Mouse (Mus musculus) midbrain, embryonic 16.5 days (tissue): ENCODE measurements around the gene Tulp2. TPM values are rescaled to one million over a fixed set of nuclear protein-coding genes. Genes with fewer than 3 reads are reported as not detected.

ENCODE experiments used
- ATAC-seq: fragments of 200-750 bp; cut with Nextera tagmentation; 2 replicates; pipeline ENCODE4 v1.8.0; 2017; ENCODE audit warnings: moderate TSS enrichment
- H3K27ac ChIP-seq: fragments of 300-500 bp; sonication (generic); 2 replicates; pipeline ENCODE4 v1.5.1; 2014; ENCODE audit warnings: mild to moderate bottlenecking, low read length, mixed read lengths
- H3K27me3 ChIP-seq: fragments of 300-500 bp; sonication (generic); 2 replicates; pipeline ENCODE4 v1.6.1; 2014; ENCODE audit warnings: low read depth, low read length, mixed read lengths; ENCODE audit not compliant: control insufficient read depth, insufficient read depth
- H3K36me3 ChIP-seq: fragments of 300-500 bp; sonication (generic); 2 replicates; pipeline ENCODE4 v1.6.1; 2014; ENCODE audit warnings: mild to moderate bottlenecking, low read length, moderate library complexity, mixed read lengths; ENCODE audit not compliant: control insufficient read depth, insufficient read depth
- H3K4me1 ChIP-seq: fragments of 300-500 bp; sonication (generic); 2 replicates; pipeline ENCODE4 v1.6.1; 2014; ENCODE audit warnings: mild to moderate bottlenecking, low read length, mixed read lengths; ENCODE audit not compliant: control insufficient read depth, insufficient read depth
- H3K4me2 ChIP-seq: fragments of 300-500 bp; sonication (generic); 2 replicates; pipeline ENCODE4 v1.6.1; 2014; ENCODE audit warnings: mild to moderate bottlenecking, low read length, mixed read lengths
- H3K4me3 ChIP-seq: fragments of 300-500 bp; sonication (generic); 2 replicates; pipeline ENCODE4 v1.5.1; 2014; ENCODE audit warnings: low read depth, mild to moderate bottlenecking, low read length, moderate library complexity, mixed read lengths
- H3K9ac ChIP-seq: fragments of 300-500 bp; sonication (generic); 2 replicates; pipeline ENCODE4 v1.6.1; 2014; ENCODE audit warnings: low read depth, low read length, mixed read lengths
- H3K9me3 ChIP-seq: fragments of 300-500 bp; sonication (generic); replicated peaks from 2 replicates; pipeline ENCODE4 v1.6.1; 2014; ENCODE audit warnings: mild to moderate bottlenecking, low read length, mixed read lengths; ENCODE audit not compliant: control insufficient read depth, poor library complexity, severe bottlenecking
- WGBS: fragments of 180-500 bp; shearing (Covaris S2); extraction: QIAGEN DNeasy Blood & Tissue Kit; methylation state at CpG from one replicate; pipeline ENCODE4 v1.1.7; 2014; 5-methylcytosine and 5-hydroxymethylcytosine counted together
- polyA plus RNA-seq: library from polyadenylated mRNA; unstranded; fragments of >200 nt; fragmentation: Nextera tagmentation; extraction: Ambion mirVana; gene quantifications from 2 replicates; pipeline ENCODE4 v1.2.1, GENCODE M21; 2015

Gene Tulp2
- polyA plus RNA-seq, 1 experiment from 2014 or later = 0.15 TPM

DNA sequence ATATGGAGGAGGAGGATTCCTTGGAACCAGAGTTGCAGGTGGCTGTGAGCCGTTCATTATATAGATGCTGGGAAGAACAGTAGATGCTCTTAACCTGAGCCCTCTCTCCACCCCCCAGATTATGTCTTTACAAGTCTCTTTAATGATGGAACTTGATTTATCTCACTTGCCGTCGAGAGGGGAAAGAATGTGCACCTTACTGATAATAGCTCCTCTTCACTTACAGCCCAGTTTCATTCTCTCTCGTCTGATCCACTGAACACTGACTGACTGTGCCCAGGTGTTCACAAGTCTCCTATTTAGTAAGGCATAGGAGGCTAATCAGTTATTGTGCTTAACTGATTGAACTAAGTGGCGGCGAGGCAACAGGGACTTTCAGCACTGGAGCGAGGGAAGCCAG, 7.9 kb downstream of the Tulp2 start:
- WGBS = 79% methylated on average over 7 of the region's 7 CpGs
- no peak overlapping the region for H3K27ac ChIP-seq
- H3K36me3 ChIP-seq = peaks cover 14% of the 10 kb centered on the region
- H3K4me1 ChIP-seq = peaks cover 15% of the 10 kb centered on the region
- H3K27me3 ChIP-seq = no peaks in the 10 kb centered on the region
- H3K4me2 ChIP-seq = no peak overlapping the region; the same call in 1 of the 2 replicates
- no peak overlapping the region for H3K9ac ChIP-seq
- H3K9me3 ChIP-seq = no peaks in the 10 kb centered on the region
- ATAC-seq = no peak
- H3K4me3 ChIP-seq = no peak overlapping the region

DNA sequence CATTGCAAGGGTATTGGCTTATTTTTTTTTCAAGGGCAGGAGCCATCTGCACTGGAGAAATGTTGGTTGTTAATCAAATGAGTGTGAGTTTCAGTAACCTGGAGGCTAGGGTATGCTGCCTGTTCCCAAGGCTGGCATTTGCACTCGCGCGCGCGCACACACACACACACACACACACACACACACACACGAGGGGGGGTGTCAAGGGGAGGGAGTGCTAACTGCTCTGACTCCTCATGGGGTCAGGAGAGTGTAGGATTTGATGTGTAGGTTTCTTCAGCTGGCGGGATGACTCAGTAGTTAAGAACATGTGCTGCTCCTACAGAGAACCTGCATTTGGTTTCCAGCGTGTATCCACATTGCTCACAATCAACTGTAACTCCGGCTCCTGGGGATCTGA, 9.1 kb downstream of the Tulp2 start:
- no peaks in the 10 kb centered on the region for H3K9me3 ChIP-seq
- no peak overlapping the region for H3K4me2 ChIP-seq
- H3K27me3 ChIP-seq = no peaks in the 10 kb centered on the region
- 48% methylated on average over 9 of the region's 9 CpGs for WGBS
- no peak overlapping the region for H3K27ac ChIP-seq
- peaks cover 15% of the 10 kb centered on the region for H3K4me1 ChIP-seq
- no peak for ATAC-seq
- no peak overlapping the region for H3K9ac ChIP-seq
- H3K4me3 ChIP-seq = no peak overlapping the region
- peaks cover 24% of the 10 kb centered on the region for H3K36me3 ChIP-seq

DNA sequence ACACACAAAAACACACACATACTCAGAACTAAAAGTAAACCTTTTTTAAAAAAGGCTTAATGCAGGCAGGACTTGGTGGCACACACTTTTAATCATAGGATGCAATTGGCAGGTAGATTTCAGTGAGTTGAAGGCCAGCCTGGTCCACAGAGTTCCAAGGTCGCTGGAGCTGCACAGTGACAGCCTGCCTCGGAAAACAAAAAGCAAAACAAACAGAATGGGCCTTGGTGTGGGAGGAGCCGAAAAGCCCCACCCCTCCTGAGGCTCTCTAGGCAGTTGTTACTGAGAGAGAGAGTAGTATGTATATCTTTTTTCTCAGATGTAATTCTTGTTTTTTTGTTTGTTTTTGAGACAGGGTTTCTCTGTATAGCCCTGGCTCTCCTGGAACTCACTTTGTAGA, 9.6 kb downstream of the Tulp2 start:
- no peaks in the 10 kb centered on the region for H3K9me3 ChIP-seq
- H3K27me3 ChIP-seq = no peaks in the 10 kb centered on the region
- no peak overlapping the region for H3K4me2 ChIP-seq
- no peak overlapping the region for H3K9ac ChIP-seq
- peaks cover 24% of the 10 kb centered on the region for H3K36me3 ChIP-seq
- WGBS = 23% methylated on average over 3 of the region's 3 CpGs
- H3K4me1 ChIP-seq = peaks cover 15% of the 10 kb centered on the region
- no peak for ATAC-seq
- no peak overlapping the region for H3K27ac ChIP-seq
- H3K4me3 ChIP-seq = no peak overlapping the region

DNA sequence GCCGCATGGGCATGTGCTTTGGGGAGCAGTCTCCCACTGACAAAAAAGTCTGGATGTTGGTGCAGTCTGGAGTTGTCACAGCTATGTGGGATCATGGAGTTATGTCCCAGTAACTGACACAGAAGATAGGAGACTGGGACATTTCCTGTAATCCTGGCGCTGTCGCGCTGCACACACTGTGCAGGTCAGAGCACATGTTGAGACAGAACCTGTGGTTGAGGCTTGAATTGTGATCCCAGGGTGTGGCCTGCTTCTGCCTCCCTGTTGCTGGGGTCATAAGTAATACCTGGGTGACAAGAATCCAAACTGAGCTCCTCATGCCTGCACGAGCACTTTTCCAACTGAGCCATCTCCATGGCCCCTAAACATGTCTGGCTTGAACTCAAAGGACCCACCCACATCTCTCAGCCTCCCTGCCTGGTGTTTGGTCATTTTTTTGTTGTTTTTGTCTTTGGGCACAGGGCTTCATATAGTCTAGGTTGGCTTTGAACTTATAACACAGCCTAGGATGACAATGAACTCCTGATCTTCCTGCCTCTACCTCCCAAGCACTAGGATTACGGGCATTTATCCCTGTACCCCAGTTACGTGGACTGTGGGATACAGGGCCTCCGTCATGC, 10.7 kb downstream of the Tulp2 start:
- ATAC-seq = no peak
- Histone ChIP-seq H3K36me3 (peaks cover 24% of the 10 kb centered on the region), H3K9ac (no peak overlapping the region), H3K27ac (no peak overlapping the region), H3K9me3 (no peaks in the 10 kb centered on the region), H3K4me2 (no peak overlapping the region), H3K27me3 (no peaks in the 10 kb centered on the region), H3K4me3 (no peak overlapping the region), H3K4me1 (peaks cover 15% of the 10 kb centered on the region)
- WGBS = 96% methylated on average over 8 of the region's 8 CpGs

DNA sequence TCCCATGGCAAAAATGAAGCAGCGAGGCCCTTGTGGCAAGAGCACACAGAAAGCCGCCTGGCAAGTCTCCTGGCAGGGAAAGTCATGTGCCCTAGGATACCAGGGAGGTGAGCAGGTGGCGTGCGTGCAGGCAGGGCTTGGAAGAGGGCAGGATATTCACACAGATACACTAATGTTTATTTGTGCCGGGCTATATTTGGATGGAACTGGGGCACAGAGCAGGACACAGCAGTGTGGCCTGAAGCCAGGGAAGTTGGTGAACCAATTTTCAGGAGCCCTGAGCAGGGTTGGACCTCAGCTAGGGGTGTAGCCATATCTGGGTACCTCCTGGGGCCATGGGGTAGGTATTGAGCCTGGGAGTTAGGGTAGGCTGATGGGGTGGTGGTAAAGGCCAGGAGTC, 11.3 kb downstream of the Tulp2 start:
- Histone ChIP-seq H3K4me2 (no peak overlapping the region), H3K4me1 (peaks cover 14% of the 10 kb centered on the region), H3K4me3 (no peak overlapping the region), H3K36me3 (peaks cover 28% of the 10 kb centered on the region), H3K27ac (no peak overlapping the region), H3K9me3 (no peaks in the 10 kb centered on the region), H3K9ac (no peak overlapping the region), H3K27me3 (no peaks in the 10 kb centered on the region)
- 90% methylated on average over 5 of the region's 5 CpGs for WGBS
- no peak for ATAC-seq

DNA sequence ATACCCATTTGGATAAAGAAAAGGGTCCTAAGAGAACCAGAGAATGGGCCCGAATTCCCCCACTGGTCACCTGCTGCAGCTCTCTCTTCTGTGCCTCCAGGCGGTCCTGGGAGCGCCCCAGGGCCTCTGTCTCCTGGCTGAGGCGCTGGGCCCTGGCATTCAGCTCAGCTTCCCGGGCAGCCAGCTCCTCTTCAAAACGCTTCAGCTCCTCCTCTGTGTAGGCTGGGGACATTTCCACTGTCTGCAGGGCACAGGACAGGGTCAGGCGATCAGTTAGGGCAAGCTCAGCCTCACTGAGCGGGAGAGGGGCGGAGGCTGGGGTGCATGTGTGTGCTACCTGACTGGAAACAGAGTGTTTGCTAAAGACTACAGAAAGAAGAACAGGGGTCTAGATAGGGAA, 12.9 kb downstream of the Tulp2 start:
- Histone ChIP-seq H3K9ac (no peak overlapping the region), H3K9me3 (no peaks in the 10 kb centered on the region), H3K4me1 (0 out of 2 replicates have a peak, but pooled peaks cover 3% of the 10 kb centered on the region), H3K27me3 (no peaks in the 10 kb centered on the region), H3K4me2 (no peak overlapping the region), H3K4me3 (no peak overlapping the region), H3K27ac (no peak overlapping the region), H3K36me3 (peaks cover 44% of the 10 kb centered on the region)
- ATAC-seq = no peak
- WGBS = 80% methylated on average over 9 of the region's 9 CpGs

DNA sequence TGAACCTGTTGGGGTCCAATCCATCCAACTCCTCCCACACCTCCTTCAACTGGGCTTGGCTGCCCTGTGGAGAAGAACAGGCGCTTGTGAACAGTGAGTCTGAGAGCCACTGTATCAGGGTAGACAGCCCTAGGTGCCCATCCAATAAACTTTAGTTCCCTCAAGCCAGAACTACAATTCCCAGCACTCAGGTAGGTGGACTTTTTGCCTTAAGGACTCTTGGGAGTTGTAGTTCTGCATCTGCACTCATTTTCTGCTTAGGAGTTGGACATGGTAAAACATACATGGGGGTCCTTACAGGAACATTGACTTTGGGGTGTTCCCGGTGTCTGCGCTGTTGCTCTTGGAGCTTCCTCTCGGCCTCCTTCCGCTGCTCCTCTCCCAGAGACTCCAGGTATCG, 16.8 kb downstream of the Tulp2 start:
- H3K9me3 ChIP-seq = no peaks in the 10 kb centered on the region
- no peak overlapping the region for H3K4me3 ChIP-seq
- H3K4me2 ChIP-seq = no peak overlapping the region
- H3K27ac ChIP-seq = no peak overlapping the region
- no peak overlapping the region for H3K9ac ChIP-seq
- no peaks in the 10 kb centered on the region for H3K4me1 ChIP-seq
- H3K36me3 ChIP-seq = peaks cover 46% of the 10 kb centered on the region
- 94% methylated on average over 6 of the region's 6 CpGs for WGBS
- no peak for ATAC-seq
- H3K27me3 ChIP-seq = no peaks in the 10 kb centered on the region

DNA sequence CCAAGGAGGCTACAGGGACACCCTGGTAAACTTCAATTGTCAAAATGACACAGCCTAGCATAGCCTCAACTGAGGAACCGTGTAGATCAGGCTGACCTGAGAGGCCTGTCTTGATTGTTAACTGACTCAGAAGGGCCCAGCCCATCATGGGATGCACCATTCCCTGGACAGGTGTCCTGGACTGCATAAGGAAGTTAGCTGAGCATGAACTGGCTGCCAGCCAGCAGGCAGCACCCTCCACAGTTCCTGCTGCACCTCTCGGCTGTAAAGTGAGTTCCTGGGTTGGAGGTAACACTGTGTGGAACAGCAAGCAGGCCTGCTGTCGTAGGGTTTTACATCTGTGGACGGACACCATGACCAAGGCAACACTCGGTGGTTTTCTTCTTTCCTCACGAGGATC, 25.9 kb downstream of the Tulp2 start:
- Histone ChIP-seq H3K9ac (no peak overlapping the region), H3K4me2 (no peak overlapping the region), H3K4me1 (peaks cover 15% of the 10 kb centered on the region), H3K36me3 (no peaks in the 10 kb centered on the region), H3K27ac (no peak overlapping the region), H3K4me3 (no peak overlapping the region), H3K9me3 (no peaks in the 10 kb centered on the region), H3K27me3 (no peaks in the 10 kb centered on the region)
- ATAC-seq = no peak
- WGBS = 89% methylated on average over 6 of the region's 6 CpGs

DNA sequence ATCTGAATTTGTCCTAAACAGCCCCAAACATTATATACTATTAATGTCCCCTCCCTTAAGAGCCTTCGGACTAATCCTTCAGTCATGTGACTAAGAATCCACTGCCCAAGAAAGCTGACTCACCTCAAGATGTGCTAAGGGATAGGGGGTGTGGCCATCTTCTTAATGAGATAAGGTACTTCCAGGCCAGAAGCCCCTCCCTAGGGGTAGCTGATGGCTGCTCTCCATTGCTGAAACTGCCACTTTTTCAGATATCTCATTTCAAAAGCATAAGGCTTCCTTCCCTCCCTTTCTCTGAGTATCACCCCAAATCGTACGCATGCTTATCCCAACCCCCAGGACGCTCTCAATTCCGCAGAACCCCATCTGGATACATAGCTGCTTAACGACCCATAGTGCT, 26.9 kb downstream of the Tulp2 start:
- H3K4me3 ChIP-seq = no peak overlapping the region
- H3K36me3 ChIP-seq = no peaks in the 10 kb centered on the region

More for the DNA sequence above, 26.9 kb downstream of the Tulp2 start:
- H3K9me3 ChIP-seq = no peaks in the 10 kb centered on the region
- H3K9ac ChIP-seq = no peak overlapping the region
- no peak overlapping the region for H3K27ac ChIP-seq
- no peak for ATAC-seq
- peaks cover 15% of the 10 kb centered on the region for H3K4me1 ChIP-seq
- 90% methylated on average over 6 of the region's 6 CpGs for WGBS
- H3K4me2 ChIP-seq = no peak overlapping the region; the same call in 1 of the 2 replicates
- H3K27me3 ChIP-seq = no peaks in the 10 kb centered on the region
